Mouse (Mus musculus) mouse trophoblast stem cell (cell line): Measurements from ENCODE around the gene Dsn1.

Experiments used
- in situ Hi-C, 2 experiments: fragments of 300-500 bp; cut with MseI, MboI; formaldehyde crosslinking; loops; 2 replicates in 1 of 2; 3 replicates in 1 of 2; pipeline ENCODE4 v1.15.1; 2025

The Dsn1 gene

GRCm38 (mm10) chr2:157006511-157007233 lies at the start of gene Dsn1:
Dsn1 (minus strand) TSS chr2:157007154.
- in situ Hi-C loops: no loop called here

- in situ Hi-C loops: no loop called here
Measured at GRCm38 (mm10) chr2:157055721-157056120, 48.8 kb upstream of the Dsn1 start.

- in situ Hi-C loops: no loop called here
Measured at GRCm38 (mm10) chr2:157054816-157055215, 47.9 kb upstream of the Dsn1 start.

GRCm38 (mm10) chr2:157054297-157054696 lies 47.3 kb upstream of the Dsn1 start:
- in situ Hi-C loops: no loop called here

- in situ Hi-C loops: no loop called here
Measured at GRCm38 (mm10) chr2:157053787-157054186, 46.8 kb upstream of the Dsn1 start.

- in situ Hi-C loops: no loop called here
Measured at GRCm38 (mm10) chr2:157053124-157053523, 46.2 kb upstream of the Dsn1 start.

- in situ Hi-C loops: no loop called here
Measured at GRCm38 (mm10) chr2:157052448-157052847, 45.5 kb upstream of the Dsn1 start.

GRCm38 (mm10) chr2:157049831-157050243 lies 42.9 kb upstream of the Dsn1 start:
- in situ Hi-C loops: loop anchor here in 1 of 2 experiments (5.0 kb wide), 1 partner anchor 42 kb away; no protein-coding TSS in a partner anchor

- in situ Hi-C loops: loop anchor here in 1 of 2 experiments (5.0 kb wide), 1 partner anchor 44 kb away; no protein-coding TSS in a partner anchor
Measured at GRCm38 (mm10) chr2:157048395-157049181, 41.6 kb upstream of the Dsn1 start.

- in situ Hi-C loops: loop anchor here in 1 of 2 experiments (5.0 kb wide), 1 partner anchor 45 kb away; no protein-coding TSS in a partner anchor
Measured at GRCm38 (mm10) chr2:157046956-157047355, 40.0 kb upstream of the Dsn1 start.

- in situ Hi-C loops: loop anchor here in 1 of 2 experiments (5.0 kb wide), 1 partner anchor 46 kb away; no protein-coding TSS in a partner anchor
Measured at GRCm38 (mm10) chr2:157045932-157046331, 39.0 kb upstream of the Dsn1 start.

GRCm38 (mm10) chr2:157043987-157044386 lies 37.0 kb upstream of the Dsn1 start:
- in situ Hi-C loops: no loop called here

- in situ Hi-C loops: no loop called here
Measured at GRCm38 (mm10) chr2:157043556-157043955, 36.6 kb upstream of the Dsn1 start.

- in situ Hi-C loops: no loop called here
Measured at GRCm38 (mm10) chr2:157041421-157041820, 34.5 kb upstream of the Dsn1 start.

- in situ Hi-C loops: no loop called here
Measured at GRCm38 (mm10) chr2:157040649-157041046, 33.7 kb upstream of the Dsn1 start.

- in situ Hi-C loops: loop anchor here in 1 of 2 experiments (10.0 kb wide), 1 partner anchor 135 kb away; no protein-coding TSS in a partner anchor
Measured at GRCm38 (mm10) chr2:157039900-157040648, 33.1 kb upstream of the Dsn1 start.

- in situ Hi-C loops: loop anchor here in 1 of 2 experiments (10.0 kb wide), 1 partner anchor 133 kb away; no protein-coding TSS in a partner anchor
Measured at GRCm38 (mm10) chr2:157037303-157037702, 30.3 kb upstream of the Dsn1 start.

GRCm38 (mm10) chr2:157036400-157036799 lies 29.4 kb upstream of the Dsn1 start:
- in situ Hi-C loops: loop anchor here in 1 of 2 experiments (10.0 kb wide), 1 partner anchor 132 kb away; no protein-coding TSS in a partner anchor

- in situ Hi-C loops: loop anchor here in 1 of 2 experiments (10.0 kb wide), 1 partner anchor 131 kb away; no protein-coding TSS in a partner anchor
Measured at GRCm38 (mm10) chr2:157035371-157035770, 28.4 kb upstream of the Dsn1 start.

- in situ Hi-C loops: loop anchor here in 1 of 2 experiments (10.0 kb wide), 1 partner anchor 126 kb away; no protein-coding TSS in a partner anchor
Measured at GRCm38 (mm10) chr2:157030804-157031203, 23.9 kb upstream of the Dsn1 start.

GRCm38 (mm10) chr2:157028261-157028660 lies 21.3 kb upstream of the Dsn1 start:
- in situ Hi-C loops: no loop called here
